Mouse (Mus musculus) liver, adult 2 months (tissue): ENCODE data around the gene Pou5f1.

Experiments
- CTCF ChIP-seq: fragments of 200-500 bp; IDR thresholded peaks from 2 replicates; pipeline ENCODE4 v1.5.1; 2011; ENCODE audit warnings: low read depth, low read length, control low read depth
- POLR2A ChIP-seq: fragments of 200-500 bp; IDR thresholded peaks from 2 replicates; pipeline ENCODE4 v1.6.1; 2011; ENCODE audit warnings: low read length, control low read depth; ENCODE audit not compliant: insufficient read depth; ENCODE audit errors: extremely low read depth

- no peak for TF ChIP-seq CTCF
- no peak for TF ChIP-seq POLR2A
These were observed 10.3 kb downstream of the Pou5f1 start for GRCm38 (mm10) chr17:35515911-35516640.
